Mouse (Mus musculus): ENCODE measurements around the gene Ly6g5b. TPM values are rescaled to one million over a fixed set of nuclear protein-coding genes. Genes with fewer than 3 reads are reported as not detected.

Ly6g5b gene
- polyA plus RNA-seq, 1 experiment from 2014 or later, result 0.45 TPM

DNA sequence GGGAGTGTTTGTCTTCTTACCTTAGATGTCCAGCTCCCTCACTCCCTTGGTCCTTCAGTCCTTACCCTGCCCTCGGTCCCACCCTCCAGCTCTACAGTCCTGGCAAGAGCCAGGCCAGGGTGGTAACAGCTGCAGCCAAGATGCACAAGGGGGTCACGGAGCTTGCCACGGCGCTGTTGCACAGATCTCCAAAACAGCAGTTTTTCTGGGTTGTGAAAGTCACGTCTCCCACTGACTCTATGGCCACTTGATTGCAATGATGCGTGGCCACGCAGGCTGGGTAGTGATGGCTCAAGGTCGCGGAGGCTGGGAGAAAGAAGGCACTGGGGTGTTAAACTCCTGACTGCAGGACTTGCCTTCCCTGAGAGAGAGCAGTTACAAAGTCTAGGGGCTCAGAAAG, 43.8 kb downstream of the Ly6g5b start:
- Histone ChIP-seq H3K27me3 (ENCODE audit: control insufficient read depth, insufficient read depth, low read length) (peaks cover 3% of the 10 kb centered on the region; the same call in 1 of the 2 replicates), H3K36me3 (ENCODE audit: control insufficient read depth, insufficient read depth, low read length) (no peaks in the 10 kb centered on the region), H3K9ac (ENCODE audit: low read length) (no peak overlapping the region), H3K4me3 (ENCODE audit: low read depth, low read length) (no peak overlapping the region), H3K4me2 (ENCODE audit: low read depth) (no peak overlapping the region), H3K9me3 (ENCODE audit: control insufficient read depth, low read length) (no peaks in the 10 kb centered on the region), H3K4me1 (ENCODE audit: control insufficient read depth, insufficient read depth, low read length) (no peaks in the 10 kb centered on the region), H3K27ac (ENCODE audit: low read depth, low read length) (no peak overlapping the region)
- ATAC-seq (ENCODE audit: insufficient read depth, low FRiP score, low TSS enrichment) (no peak), DNase-seq (ENCODE audit: low spot score) (no peak)
- 81% methylated on average over 9 of the region's 9 CpGs for WGBS

DNA sequence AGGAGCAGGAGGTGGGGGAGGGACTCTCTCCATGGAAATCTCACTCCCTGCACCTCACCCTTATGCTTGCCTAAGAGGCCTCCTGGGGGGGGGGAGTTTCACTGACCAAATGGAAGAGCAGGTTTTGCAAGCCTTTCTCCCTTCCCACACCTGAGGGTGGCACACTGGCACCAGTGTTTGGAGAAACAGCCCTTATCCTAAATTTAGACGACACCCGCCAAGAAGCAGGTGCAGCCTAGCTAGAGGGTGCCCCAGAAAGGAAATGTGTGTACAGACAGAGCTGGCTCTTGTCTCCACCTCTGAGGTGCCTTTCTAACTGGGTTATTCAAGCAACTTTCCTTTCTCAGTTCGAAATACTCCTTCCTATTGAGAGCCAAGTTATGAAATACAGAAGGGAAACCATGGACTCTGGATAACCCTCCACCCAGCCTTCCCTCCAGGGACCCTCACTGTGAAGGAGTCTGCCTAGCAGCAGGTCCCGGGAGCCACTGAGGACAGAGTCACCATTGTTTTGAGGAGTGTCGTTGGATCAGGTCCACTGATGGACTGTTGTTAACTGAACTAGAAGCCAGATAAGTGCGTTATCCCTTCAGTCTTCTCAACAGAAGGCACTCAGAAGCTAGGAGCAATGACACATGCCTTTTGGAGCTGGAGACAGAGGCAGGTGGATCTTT, 44.5 kb downstream of the Ly6g5b start:
- H3K4me3 ChIP-seq (ENCODE audit: low read depth, low read length), result no peak overlapping the region
- H3K27ac ChIP-seq (ENCODE audit: low read depth, low read length), result no peak overlapping the region
- no peaks in the 10 kb centered on the region for H3K36me3 ChIP-seq (ENCODE audit: control insufficient read depth, insufficient read depth, low read length)
- DNase-seq (ENCODE audit: low spot score), result no peak
- ATAC-seq (ENCODE audit: insufficient read depth, low FRiP score, low TSS enrichment), result no peak
- H3K4me1 ChIP-seq (ENCODE audit: control insufficient read depth, insufficient read depth, low read length), result peaks cover under 1% of the 10 kb centered on the region; the same call in 1 of the 2 replicates
- H3K9ac ChIP-seq (ENCODE audit: low read length), result no peak overlapping the region
- 60% methylated on average over 6 of the region's 6 CpGs for WGBS
- peaks cover 4% of the 10 kb centered on the region for H3K27me3 ChIP-seq (ENCODE audit: control insufficient read depth, insufficient read depth, low read length)
- no peak overlapping the region for H3K4me2 ChIP-seq (ENCODE audit: low read depth)
- H3K9me3 ChIP-seq (ENCODE audit: control insufficient read depth, low read length), result no peaks in the 10 kb centered on the region

DNA sequence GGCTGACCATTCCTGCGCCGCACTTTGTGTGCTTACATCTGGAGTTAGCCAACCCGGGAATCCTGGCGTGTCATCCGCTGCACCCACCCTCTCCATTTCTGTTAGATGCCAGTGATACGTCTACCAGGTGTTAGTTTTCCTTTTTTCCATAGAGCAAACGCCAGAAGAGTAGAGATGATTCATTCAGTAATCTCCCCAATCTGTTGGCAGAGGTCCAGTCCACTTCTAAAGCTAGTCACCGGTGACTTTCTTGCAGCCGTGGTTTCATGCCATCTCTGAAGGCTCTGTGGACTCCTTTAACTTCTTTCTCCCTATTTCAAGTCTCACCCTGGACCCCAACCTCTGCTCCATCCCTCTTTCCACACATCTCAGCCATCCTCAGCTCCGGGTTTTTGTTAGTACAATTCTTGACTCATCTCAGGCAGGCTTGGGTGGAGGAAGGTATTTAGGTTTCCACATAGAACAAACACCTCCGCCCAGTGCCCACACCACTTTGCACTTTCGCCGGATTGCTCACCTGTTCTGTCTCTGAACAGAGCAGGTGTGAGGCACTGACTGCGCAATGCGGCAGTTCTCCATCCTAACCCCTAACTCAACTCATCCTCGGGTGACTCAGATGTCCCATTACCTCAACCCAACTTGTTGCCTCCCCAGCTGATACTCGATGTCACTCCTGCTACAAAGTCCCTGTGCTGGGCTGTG, 46.9 kb downstream of the Ly6g5b start:
- Histone ChIP-seq H3K4me3 (ENCODE audit: low read depth, low read length) (no peak overlapping the region), H3K9me3 (ENCODE audit: control insufficient read depth, low read length) (no peaks in the 10 kb centered on the region), H3K4me1 (ENCODE audit: control insufficient read depth, insufficient read depth, low read length) (peaks cover 13% of the 10 kb centered on the region), H3K36me3 (ENCODE audit: control insufficient read depth, insufficient read depth, low read length) (no peaks in the 10 kb centered on the region), H3K9ac (ENCODE audit: low read length) (no peak overlapping the region; the same call in 1 of the 2 replicates), H3K27ac (ENCODE audit: low read depth, low read length) (no peak overlapping the region), H3K27me3 (ENCODE audit: control insufficient read depth, insufficient read depth, low read length) (peaks cover 20% of the 10 kb centered on the region), H3K4me2 (ENCODE audit: low read depth) (no peak overlapping the region)
- ATAC-seq (ENCODE audit: insufficient read depth, low FRiP score, low TSS enrichment) (no peak), DNase-seq (ENCODE audit: low spot score) (no peak)
- WGBS, result 88% methylated on average over 17 of the region's 17 CpGs

GRCm38 (mm10) chr17:35066084-35066483, 49.1 kb downstream of the Ly6g5b start, which contains the start of gene Mpig6b:
TSS of gene Mpig6b (minus strand) at chr17:35066184.
- Histone ChIP-seq H3K9ac (ENCODE audit: low read length) (peak within 1 kb of the TSS; percentile 49), H3K9me3 (ENCODE audit: control insufficient read depth, low read length) (no peaks in the 10 kb centered on the region), H3K36me3 (ENCODE audit: control insufficient read depth, insufficient read depth, low read length) (peaks cover 2% of the 10 kb centered on the region; the same call in 1 of the 2 replicates), H3K4me3 (ENCODE audit: low read depth, low read length) (peak within 1 kb of the TSS; percentile 22), H3K27ac (ENCODE audit: low read depth, low read length) (no peak within 1 kb of the TSS), H3K27me3 (ENCODE audit: control insufficient read depth, insufficient read depth, low read length) (peaks cover 20% of the 10 kb centered on the region), H3K4me1 (ENCODE audit: control insufficient read depth, insufficient read depth, low read length) (peaks cover 13% of the 10 kb centered on the region), H3K4me2 (ENCODE audit: low read depth) (peak within 1 kb of the TSS; percentile 57)
- WGBS, result 47% methylated on average over 10 of the region's 10 CpGs
- DNase-seq (ENCODE audit: low spot score) (no peak), ATAC-seq (ENCODE audit: insufficient read depth, low FRiP score, low TSS enrichment) (no peak)

- Histone ChIP-seq H3K9me3 (ENCODE audit: control insufficient read depth, low read length) (no peaks in the 10 kb centered on the region), H3K4me2 (ENCODE audit: low read depth) (peak within 1 kb of the TSS; percentile 57), H3K27me3 (ENCODE audit: control insufficient read depth, insufficient read depth, low read length) (peaks cover 20% of the 10 kb centered on the region), H3K9ac (ENCODE audit: low read length) (peak within 1 kb of the TSS; percentile 49), H3K4me1 (ENCODE audit: control insufficient read depth, insufficient read depth, low read length) (peaks cover 16% of the 10 kb centered on the region), H3K4me3 (ENCODE audit: low read depth, low read length) (peak within 1 kb of the TSS; percentile 22), H3K36me3 (ENCODE audit: control insufficient read depth, insufficient read depth, low read length) (peaks cover 2% of the 10 kb centered on the region; the same call in 1 of the 2 replicates), H3K27ac (ENCODE audit: low read depth, low read length) (no peak within 1 kb of the TSS)
- DNase-seq (ENCODE audit: low spot score) (peak; percentile 49), ATAC-seq (ENCODE audit: insufficient read depth, low FRiP score, low TSS enrichment) (no peak)
- WGBS, result under 1% methylated on average over 48 of the region's 48 CpGs
Observed at GRCm38 (mm10) chr17:35064951-35065947, 50.0 kb downstream of the Ly6g5b start, which contains the start of gene Ly6g6c. TSS of gene Ly6g6c (plus strand) at chr17:35065388.

DNA sequence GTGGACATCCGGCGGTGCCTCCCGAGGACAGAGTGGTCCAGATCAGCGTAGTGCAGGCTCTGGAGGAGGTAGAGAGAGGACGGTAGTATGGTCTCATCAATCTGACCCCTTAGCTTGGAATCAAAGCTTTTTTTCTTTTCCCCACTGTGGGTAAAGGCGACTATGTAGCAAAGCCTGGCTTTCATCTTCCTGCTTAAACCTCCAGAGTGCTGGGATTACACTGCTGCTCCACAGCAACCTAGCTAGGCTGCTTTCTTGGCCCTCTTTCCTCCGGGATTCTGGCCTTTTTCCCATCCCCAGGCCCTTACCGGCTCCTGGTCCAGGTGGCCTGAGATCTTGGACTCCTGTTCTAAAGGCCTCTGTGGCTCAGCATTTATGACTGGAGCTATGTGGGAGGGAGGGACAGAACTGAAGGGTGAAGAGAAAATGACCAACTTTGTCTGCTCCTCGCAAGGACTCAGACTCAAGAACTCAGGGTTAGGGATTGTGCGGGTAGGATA, 50.8 kb downstream of the Ly6g5b start:
- Histone ChIP-seq H3K27ac (ENCODE audit: low read depth, low read length) (no peak overlapping the region), H3K4me1 (ENCODE audit: control insufficient read depth, insufficient read depth, low read length) (peaks cover 21% of the 10 kb centered on the region), H3K4me3 (ENCODE audit: low read depth, low read length) (no peak overlapping the region), H3K27me3 (ENCODE audit: control insufficient read depth, insufficient read depth, low read length) (peaks cover 20% of the 10 kb centered on the region), H3K9ac (ENCODE audit: low read length) (no peak overlapping the region; the same call in 1 of the 2 replicates), H3K4me2 (ENCODE audit: low read depth) (peak overlapping the region; percentile 57), H3K36me3 (ENCODE audit: control insufficient read depth, insufficient read depth, low read length) (peaks cover 2% of the 10 kb centered on the region; the same call in 1 of the 2 replicates), H3K9me3 (ENCODE audit: control insufficient read depth, low read length) (no peaks in the 10 kb centered on the region)
- 29% methylated on average over 10 of the region's 10 CpGs for WGBS
- DNase-seq (ENCODE audit: low spot score) (no peak), ATAC-seq (ENCODE audit: insufficient read depth, low FRiP score, low TSS enrichment) (no peak)
